Mouse (Mus musculus): ENCODE results near the gene Gm21750. TPM values are rescaled to one million over a fixed set of nuclear protein-coding genes. Genes with fewer than 3 reads are reported as not detected.

Gene Gm21750
- total RNA-seq, 1 experiment = not detected

DNA sequence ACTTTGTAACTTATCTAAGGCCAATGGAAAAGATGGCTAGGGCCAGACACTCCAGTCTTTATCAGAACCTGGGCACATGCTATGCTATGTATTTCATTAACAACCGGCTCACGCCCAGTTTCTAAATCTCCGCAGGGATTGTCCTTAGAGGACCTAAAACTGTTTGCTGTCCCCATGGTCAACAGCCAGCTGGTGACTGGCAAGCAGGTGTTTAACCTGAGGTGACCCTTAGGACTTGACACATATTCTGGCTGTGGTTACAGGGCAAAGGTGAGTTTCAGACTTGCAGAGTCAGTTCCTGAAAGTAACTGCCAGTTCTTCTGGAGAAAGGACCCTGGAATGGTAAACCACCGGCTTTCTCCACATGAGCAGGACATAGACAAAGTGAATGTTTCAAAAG, 29.5 kb upstream of the Gm21750 start:
- no peak for DNase-seq (ENCODE audit: low read depth, low spot score)
- H3K36me3 ChIP-seq (ENCODE audit: control insufficient read depth, insufficient read depth, low read length, poor library complexity, severe bottlenecking) = no peaks in the 10 kb centered on the region
- no peak overlapping the region for H3K4me3 ChIP-seq (ENCODE audit: insufficient read depth in 1 of 2, low read depth in 1 of 2, low read length in 2 of 2, poor library complexity in 1 of 2, severe bottlenecking in 1 of 2)
- no peaks in the 10 kb centered on the region for H3K9me3 ChIP-seq (ENCODE audit: control insufficient read depth, insufficient read depth, low read depth, low read length)
- no peak overlapping the region for H3K9ac ChIP-seq (ENCODE audit: insufficient read depth, low read depth, low read length, poor library complexity, severe bottlenecking)
- in situ Hi-C loops (cut with MboI; ENCODE audit: low sequenced_read_pairs in 2 of 2, unreplicated experiment in 2 of 2) = no loop called here
- H3K4me1 ChIP-seq (ENCODE audit: control insufficient read depth in 2 of 2, insufficient read depth in 2 of 2, low read length in 2 of 2, poor library complexity in 1 of 2) = no peaks in the 10 kb centered on the region
- no peak overlapping the region for H3K27ac ChIP-seq (ENCODE audit: insufficient read depth, low read depth, low read length, poor library complexity, severe bottlenecking)
- no peak for TF ChIP-seq ZC3H11A (IDR thresholded peaks at IDR 0.05; ENCODE audit: borderline replicate concordance, low read depth, low read length)

GRCm38 (mm10) chr14:73632648-73633263, 28.3 kb upstream of the Gm21750 start:
- Histone ChIP-seq H3K4me3 (ENCODE audit: insufficient read depth in 1 of 2, low read depth in 1 of 2, low read length in 2 of 2, poor library complexity in 1 of 2, severe bottlenecking in 1 of 2) (no peak overlapping the region), H3K9me3 (ENCODE audit: control insufficient read depth, insufficient read depth, low read depth, low read length) (no peaks in the 10 kb centered on the region), H3K9ac (ENCODE audit: insufficient read depth, low read depth, low read length, poor library complexity, severe bottlenecking) (no peak overlapping the region), H3K4me1 (ENCODE audit: control insufficient read depth in 2 of 2, insufficient read depth in 2 of 2, low read length in 2 of 2, poor library complexity in 1 of 2) (no peaks in the 10 kb centered on the region), H3K36me3 (ENCODE audit: control insufficient read depth, insufficient read depth, low read length, poor library complexity, severe bottlenecking) (no peaks in the 10 kb centered on the region), H3K27ac (ENCODE audit: insufficient read depth, low read depth, low read length, poor library complexity, severe bottlenecking) (no peak overlapping the region)
- TF ChIP-seq CHD2 (IDR thresholded peaks at IDR 0.05; ENCODE audit: low read depth, low read length) (no peak), MAFK (IDR thresholded peaks at IDR 0.05; ENCODE audit: insufficient read depth, low read depth, low read length) (no peak), ZC3H11A (IDR thresholded peaks at IDR 0.05; ENCODE audit: borderline replicate concordance, low read depth, low read length) (no peak)
- in situ Hi-C loops (cut with MboI; ENCODE audit: low sequenced_read_pairs in 2 of 2, unreplicated experiment in 2 of 2) = no loop called here
- DNase-seq (ENCODE audit: low read depth, low spot score) = no peak

DNA sequence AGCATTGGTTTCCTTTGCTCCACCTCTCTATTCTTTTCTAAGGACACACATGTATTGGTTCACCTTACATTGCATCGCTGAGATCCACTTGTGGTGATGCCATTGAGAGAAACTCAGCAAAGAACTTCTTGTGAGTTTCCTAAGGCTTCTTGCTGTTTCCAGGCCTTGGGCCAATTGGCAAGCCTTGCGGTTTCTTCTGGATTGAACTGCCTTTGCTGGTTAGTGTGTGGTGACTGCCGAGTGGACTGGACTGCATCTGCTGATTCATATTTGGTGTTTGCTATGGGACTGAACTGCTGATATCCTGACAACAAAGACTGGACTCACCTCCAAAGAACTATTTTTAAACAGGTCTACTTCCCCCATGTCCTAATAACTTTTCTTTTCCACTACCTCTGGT, 26.7 kb upstream of the Gm21750 start:
- Histone ChIP-seq H3K36me3 (ENCODE audit: control insufficient read depth, insufficient read depth, low read length, poor library complexity, severe bottlenecking) (no peaks in the 10 kb centered on the region), H3K4me1 (ENCODE audit: control insufficient read depth in 2 of 2, insufficient read depth in 2 of 2, low read length in 2 of 2, poor library complexity in 1 of 2) (no peaks in the 10 kb centered on the region), H3K9me3 (ENCODE audit: control insufficient read depth, insufficient read depth, low read depth, low read length) (no peaks in the 10 kb centered on the region), H3K9ac (ENCODE audit: insufficient read depth, low read depth, low read length, poor library complexity, severe bottlenecking) (no peak overlapping the region), H3K4me3 (ENCODE audit: insufficient read depth in 1 of 2, low read depth in 1 of 2, low read length in 2 of 2, poor library complexity in 1 of 2, severe bottlenecking in 1 of 2) (no peak overlapping the region), H3K27ac (ENCODE audit: insufficient read depth, low read depth, low read length, poor library complexity, severe bottlenecking) (no peak overlapping the region)
- in situ Hi-C loops (cut with MboI; ENCODE audit: low sequenced_read_pairs in 2 of 2, unreplicated experiment in 2 of 2) = no loop called here
- no peak for DNase-seq (ENCODE audit: low read depth, low spot score)
- TF ChIP-seq HCFC1 (IDR thresholded peaks at IDR 0.05; ENCODE audit: borderline replicate concordance, insufficient read depth, low read length) (no peak), CHD2 (IDR thresholded peaks at IDR 0.05; ENCODE audit: low read depth, low read length) (no peak), ZC3H11A (IDR thresholded peaks at IDR 0.05; ENCODE audit: borderline replicate concordance, low read depth, low read length) (no peak), MAFK (IDR thresholded peaks at IDR 0.05; ENCODE audit: insufficient read depth, low read depth, low read length) (no peak), ZNF384 (IDR thresholded peaks at IDR 0.05; ENCODE audit: low read depth, low read length) (no peak)

DNA sequence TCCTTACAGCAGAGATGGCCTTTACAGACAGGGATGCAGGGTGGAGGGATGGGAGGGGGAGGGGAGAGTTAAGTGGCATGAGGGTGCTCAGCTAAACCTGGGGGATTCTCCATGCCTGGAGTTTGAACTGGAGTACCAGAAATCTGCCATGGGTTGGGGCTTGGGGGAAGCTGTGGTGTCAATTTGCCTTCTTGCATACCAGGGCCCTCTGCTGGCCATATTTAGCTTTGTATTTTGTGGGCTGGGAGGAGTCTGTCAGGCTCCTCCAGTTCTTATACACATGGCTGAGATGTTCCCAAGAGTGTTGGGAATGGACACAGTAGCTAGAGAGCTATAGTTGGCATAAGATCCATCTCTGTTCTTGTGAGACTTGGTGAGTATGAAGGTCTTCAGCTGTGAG, 23.6 kb upstream of the Gm21750 start:
- TF ChIP-seq ZC3H11A (IDR thresholded peaks at IDR 0.05; ENCODE audit: borderline replicate concordance, low read depth, low read length) = no peak
- no peak for TF ChIP-seq MAFK (IDR thresholded peaks at IDR 0.05; ENCODE audit: insufficient read depth, low read depth, low read length)
- TF ChIP-seq CHD2 (IDR thresholded peaks at IDR 0.05; ENCODE audit: low read depth, low read length) = no peak
- TF ChIP-seq ZNF384 (IDR thresholded peaks at IDR 0.05; ENCODE audit: low read depth, low read length) = no peak
- TF ChIP-seq HCFC1 (IDR thresholded peaks at IDR 0.05; ENCODE audit: borderline replicate concordance, insufficient read depth, low read length) = no peak
- no peaks in the 10 kb centered on the region for H3K36me3 ChIP-seq (ENCODE audit: control insufficient read depth, insufficient read depth, low read length, poor library complexity, severe bottlenecking)
- H3K9ac ChIP-seq (ENCODE audit: insufficient read depth, low read depth, low read length, poor library complexity, severe bottlenecking) = no peak overlapping the region
- peak; percentile 28 for DNase-seq (ENCODE audit: low read depth, low spot score)
- no peaks in the 10 kb centered on the region for H3K9me3 ChIP-seq (ENCODE audit: control insufficient read depth, insufficient read depth, low read depth, low read length)
- in situ Hi-C loops (cut with MboI; ENCODE audit: low sequenced_read_pairs in 2 of 2, unreplicated experiment in 2 of 2) = no loop called here
- no peaks in the 10 kb centered on the region for H3K4me1 ChIP-seq (ENCODE audit: control insufficient read depth in 2 of 2, insufficient read depth in 2 of 2, low read length in 2 of 2, poor library complexity in 1 of 2)
- no peak overlapping the region for H3K27ac ChIP-seq (ENCODE audit: insufficient read depth, low read depth, low read length, poor library complexity, severe bottlenecking)
- H3K4me3 ChIP-seq (ENCODE audit: insufficient read depth in 1 of 2, low read depth in 1 of 2, low read length in 2 of 2, poor library complexity in 1 of 2, severe bottlenecking in 1 of 2) = no peak overlapping the region

DNA sequence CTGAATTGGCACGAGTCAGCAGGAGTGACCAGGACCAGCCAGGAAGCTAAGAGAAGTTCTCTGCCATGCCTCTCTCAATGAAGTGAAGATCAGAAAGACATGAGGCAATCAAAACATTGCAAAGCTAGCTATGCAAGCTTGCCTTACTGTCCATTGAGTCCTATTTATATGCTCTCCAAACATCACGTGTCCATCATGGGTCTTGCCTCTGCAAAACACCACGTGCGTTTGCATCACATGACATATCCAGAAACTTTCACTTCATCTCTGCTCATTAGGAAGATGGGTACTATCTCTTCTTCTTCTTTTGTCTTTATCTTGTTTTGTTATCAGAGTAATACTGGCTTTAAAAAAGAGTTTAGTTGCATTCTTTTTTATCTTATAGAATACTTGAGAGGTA, 10.8 kb upstream of the Gm21750 start:
- Histone ChIP-seq H3K4me3 (ENCODE audit: insufficient read depth in 1 of 2, low read depth in 1 of 2, low read length in 2 of 2, poor library complexity in 1 of 2, severe bottlenecking in 1 of 2) (no peak overlapping the region), H3K9me3 (ENCODE audit: control insufficient read depth, insufficient read depth, low read depth, low read length) (no peaks in the 10 kb centered on the region), H3K9ac (ENCODE audit: insufficient read depth, low read depth, low read length, poor library complexity, severe bottlenecking) (no peak overlapping the region), H3K27ac (ENCODE audit: insufficient read depth, low read depth, low read length, poor library complexity, severe bottlenecking) (no peak overlapping the region), H3K4me1 (ENCODE audit: control insufficient read depth in 2 of 2, insufficient read depth in 2 of 2, low read length in 2 of 2, poor library complexity in 1 of 2) (no peaks in the 10 kb centered on the region), H3K36me3 (ENCODE audit: control insufficient read depth, insufficient read depth, low read length, poor library complexity, severe bottlenecking) (no peaks in the 10 kb centered on the region)
- TF ChIP-seq HCFC1 (IDR thresholded peaks at IDR 0.05; ENCODE audit: borderline replicate concordance, insufficient read depth, low read length) = no peak
- in situ Hi-C loops (cut with MboI; ENCODE audit: low sequenced_read_pairs in 2 of 2, unreplicated experiment in 2 of 2) = no loop called here
- DNase-seq (ENCODE audit: low read depth, low spot score) = no peak
